Mouse (Mus musculus): ENCODE measurements around the gene Coq9.
A peak's percentile ranks its signal among the peaks of the same experiment; 100 is the strongest.
"Not testable (repeated sequence)": the region's sequence is repeated elsewhere in the genome, so short reads cannot be mapped to it uniquely, and the experiment has no call there.

Coq9 gene

GRCm38 (mm10) chr8:94821381-94821780 is 16.7 kb upstream of the Coq9 start:
- DNase-seq (ENCODE audit: low spot score), result no peak

DNA sequence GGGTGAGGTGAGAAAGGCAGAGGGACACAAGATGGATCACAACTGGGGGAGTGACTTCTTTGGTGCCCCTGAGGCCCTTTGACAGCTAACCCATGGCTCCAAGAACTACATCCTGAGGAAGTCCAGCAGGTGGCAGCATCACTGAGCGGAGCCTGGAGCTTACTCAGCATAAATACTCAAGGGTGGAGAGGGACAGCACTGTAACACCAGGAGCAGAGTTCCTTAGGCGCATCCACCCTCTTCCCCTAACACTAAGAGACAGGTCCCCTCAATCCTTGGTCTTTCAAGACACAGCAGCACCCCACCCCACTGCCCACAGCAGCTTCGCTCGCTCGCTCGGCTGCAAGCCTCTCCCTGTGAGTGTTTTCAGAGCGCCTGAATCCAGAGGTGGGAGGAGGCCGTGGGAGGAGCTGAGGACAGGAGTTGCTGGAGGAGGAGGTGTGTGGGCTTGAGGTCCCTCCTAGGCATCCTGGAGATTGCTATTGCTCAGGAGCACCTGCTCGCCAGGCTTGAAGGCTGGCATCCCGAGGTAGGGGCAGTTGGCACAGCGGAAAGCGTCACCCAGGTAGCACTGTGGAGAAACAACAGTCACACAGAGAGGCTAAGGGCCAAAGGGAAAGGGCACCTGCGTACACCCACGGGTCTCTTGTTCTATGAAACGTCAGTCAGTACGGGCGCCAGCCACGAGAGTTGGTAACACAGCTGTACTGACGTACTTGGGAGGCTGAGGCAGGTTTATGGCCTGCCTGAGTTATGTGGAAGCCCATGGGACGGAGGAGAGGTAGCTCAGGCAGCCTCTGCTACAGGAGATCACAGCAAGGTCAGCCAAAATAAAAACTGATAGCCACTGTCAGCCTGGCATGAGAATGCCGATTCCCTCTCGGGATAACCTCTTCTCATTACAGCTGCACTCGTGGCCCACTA is 15.2 kb upstream of the Coq9 start:
- DNase-seq (ENCODE audit: low spot score), result no peak

GRCm38 (mm10) chr8:94825170-94825569 is 13.0 kb upstream of the Coq9 start:
- no peak for DNase-seq (ENCODE audit: low spot score)

GRCm38 (mm10) chr8:94826210-94826609 is 11.9 kb upstream of the Coq9 start:
- no peak for DNase-seq (ENCODE audit: low spot score)

DNA sequence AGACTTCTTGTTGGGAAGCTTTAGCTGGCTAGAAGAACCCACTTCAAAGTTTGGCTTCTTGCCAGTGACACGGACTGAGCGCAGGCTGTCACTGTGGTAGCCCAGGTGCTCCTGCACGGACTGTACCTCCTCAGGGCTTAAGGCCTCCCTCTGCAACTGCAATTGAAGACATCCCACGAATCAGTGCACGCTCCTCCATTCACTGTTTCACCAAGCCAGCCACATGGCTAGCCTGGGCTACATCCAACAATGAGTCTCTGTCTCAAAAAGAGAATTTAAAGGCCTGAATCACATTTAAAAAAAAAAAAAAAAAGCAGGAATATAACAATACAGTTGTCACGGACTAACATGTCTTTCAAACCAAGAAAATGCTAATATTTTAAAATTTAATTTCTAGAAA is 9.8 kb upstream of the Coq9 start:
- no peak for DNase-seq (ENCODE audit: low spot score)

DNA sequence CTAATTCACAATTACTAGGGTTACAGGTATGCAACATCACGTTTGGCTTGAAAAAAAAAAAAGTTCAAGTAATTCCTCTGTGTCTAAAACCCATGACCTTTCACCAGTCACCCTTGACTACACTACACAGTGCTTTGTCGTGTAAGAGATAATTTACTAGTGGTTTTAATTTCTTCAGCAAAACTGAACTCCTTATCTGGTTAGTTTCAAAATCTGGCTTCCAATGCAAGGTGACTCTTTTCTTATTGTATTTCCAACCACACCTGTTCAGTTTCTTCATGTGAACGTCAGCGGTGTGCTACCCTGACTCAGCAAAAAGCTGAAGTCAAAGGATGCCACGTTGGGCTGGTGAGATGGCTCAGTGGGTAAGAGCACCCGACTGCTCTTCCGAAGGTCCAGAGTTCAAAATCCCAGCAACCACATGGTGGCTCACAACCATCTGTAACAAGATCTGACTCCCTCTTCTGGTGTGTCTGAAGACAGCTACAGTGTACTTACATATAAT is 4.2 kb upstream of the Coq9 start:
- DNase-seq (ENCODE audit: low spot score), result not testable (repeated sequence)

GRCm38 (mm10) chr8:94835751-94836150 is 2.4 kb upstream of the Coq9 start:
- DNase-seq (ENCODE audit: low spot score), result not testable (repeated sequence)

DNA sequence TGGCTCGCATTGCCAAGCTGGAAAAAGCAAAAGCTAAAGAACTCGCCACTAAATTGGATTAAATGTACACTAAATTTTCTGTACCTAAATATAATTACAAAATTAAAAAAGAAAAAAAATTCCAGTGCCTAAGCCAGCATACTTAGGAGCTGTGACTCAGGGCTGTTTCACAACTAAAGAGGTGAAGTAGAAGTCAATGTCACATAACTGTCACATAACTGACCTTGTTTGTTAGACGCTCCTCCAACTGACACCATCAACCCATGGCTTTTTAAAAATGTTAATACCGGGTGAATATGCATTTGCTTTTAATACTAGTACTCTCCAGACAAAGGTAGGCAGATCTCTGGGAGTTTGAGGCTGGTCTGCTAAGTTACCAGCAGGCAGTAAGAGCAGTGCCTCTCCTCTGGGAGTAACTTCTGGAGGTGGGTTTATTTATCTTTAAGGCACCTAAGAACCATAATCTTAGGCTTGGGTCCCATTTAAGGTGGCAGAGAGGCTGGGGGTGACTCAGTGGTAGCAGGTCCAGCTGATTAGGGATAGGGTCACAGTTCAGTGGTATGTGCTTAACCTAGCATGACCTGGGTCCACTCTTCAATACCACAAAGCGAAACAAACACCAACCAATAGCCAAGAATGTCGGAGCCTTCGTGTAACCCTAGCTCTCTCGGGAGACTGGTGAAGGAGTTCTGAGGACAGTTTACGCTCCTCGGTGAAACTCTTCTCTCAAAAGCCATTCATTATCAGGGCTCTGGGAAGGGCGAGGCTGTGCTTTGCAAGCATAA is 1.5 kb upstream of the Coq9 start:
- no peak for DNase-seq (ENCODE audit: low spot score)

DNA sequence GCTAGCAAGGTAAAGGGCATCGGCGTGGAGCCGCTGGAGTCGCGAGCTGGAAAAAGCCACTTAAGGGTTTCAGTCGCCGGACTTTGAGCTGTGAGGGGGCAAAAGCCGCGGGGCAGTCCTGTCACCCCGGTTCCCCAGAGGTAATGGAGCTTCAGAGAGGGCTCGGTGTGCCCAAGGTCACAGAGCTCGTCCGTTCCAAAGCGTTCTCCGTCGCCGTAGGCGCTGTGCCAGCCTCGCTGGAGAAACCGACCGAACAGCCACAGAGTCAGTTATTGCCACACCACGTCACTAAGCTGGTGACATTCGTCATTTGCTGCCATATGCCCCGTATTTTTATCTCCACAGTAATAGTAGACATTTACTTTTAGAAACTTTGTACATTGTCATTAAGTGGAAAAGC is 479 bp downstream of the Coq9 start:
- DNase-seq (ENCODE audit: low spot score), result peak; percentile 58

DNA sequence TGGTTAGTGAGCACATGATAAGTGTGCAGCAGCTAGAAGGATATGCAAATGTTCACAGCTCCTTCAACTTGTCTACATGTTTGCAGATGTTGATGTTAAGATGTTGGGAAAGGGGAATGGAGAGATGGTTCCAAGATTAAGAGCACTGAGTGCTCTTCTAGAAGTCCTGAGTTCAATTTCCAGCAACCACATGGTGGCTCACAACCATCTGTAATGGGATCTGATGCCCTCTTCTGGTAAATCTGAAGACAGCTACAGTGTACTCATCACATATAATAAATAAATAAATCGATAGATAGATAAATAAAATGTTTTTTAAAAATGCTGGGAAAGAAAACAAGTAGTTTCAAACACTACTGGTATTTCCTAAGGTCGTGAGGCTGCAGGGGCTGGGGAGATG is 3.1 kb downstream of the Coq9 start:
- no peak for DNase-seq (ENCODE audit: low spot score)

DNA sequence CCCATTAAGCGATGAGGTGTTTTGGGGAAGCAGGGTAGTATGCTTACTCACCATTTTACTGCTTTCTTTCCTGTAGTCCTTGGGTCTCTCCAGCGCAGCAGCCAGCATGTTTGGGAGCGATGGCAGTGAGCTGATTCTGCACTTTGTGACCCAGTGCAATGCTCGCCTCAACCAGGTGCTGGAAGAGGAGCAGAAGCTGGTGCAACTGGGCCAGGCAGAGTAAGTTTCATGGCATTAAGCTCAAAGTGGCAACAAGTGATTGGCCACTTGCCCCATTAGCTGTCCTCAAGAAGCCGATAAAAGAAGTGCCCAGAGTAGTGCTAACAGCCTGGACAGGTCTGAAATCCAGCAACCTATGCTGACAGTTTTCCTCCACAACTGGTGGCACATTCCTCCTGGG is 11.9 kb downstream of the Coq9 start:
- no peak for DNase-seq (ENCODE audit: low spot score)

DNA sequence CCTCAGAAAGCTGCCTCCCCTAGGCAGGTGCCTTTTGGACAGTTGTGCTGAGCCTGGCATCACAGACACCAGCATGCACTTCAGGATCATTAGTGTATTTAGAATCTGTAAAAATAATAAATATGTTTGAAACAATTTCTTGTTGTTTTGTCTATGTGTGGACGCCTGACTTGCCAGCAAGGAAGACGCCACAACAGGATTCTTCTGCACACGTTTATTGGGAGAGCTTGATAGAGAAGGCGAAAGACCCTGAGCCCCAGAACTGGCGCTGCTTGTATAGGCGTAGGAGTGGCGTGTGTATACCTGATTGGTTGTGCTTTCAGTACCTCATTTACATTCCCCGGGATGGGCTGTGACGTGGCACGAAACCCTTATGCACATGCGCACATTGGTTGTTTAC is 16.6 kb downstream of the Coq9 start:
- DNase-seq (ENCODE audit: low spot score), result not testable (repeated sequence)

- DNase-seq (ENCODE audit: low spot score), result no peak
Observed at GRCm38 (mm10) chr8:94857011-94857345, 18.9 kb downstream of the Coq9 start.

GRCm38 (mm10) chr8:94857346-94858173 is 19.4 kb downstream of the Coq9 start, which contains the start of gene Polr2c:
TSS of gene Polr2c (plus strand) at chr8:94857450.
- DNase-seq (ENCODE audit: low spot score), result peak; percentile 75

- no peak for DNase-seq (ENCODE audit: low spot score)
Observed at GRCm38 (mm10) chr8:94861352-94861910, 23.3 kb downstream of the Coq9 start.

DNA sequence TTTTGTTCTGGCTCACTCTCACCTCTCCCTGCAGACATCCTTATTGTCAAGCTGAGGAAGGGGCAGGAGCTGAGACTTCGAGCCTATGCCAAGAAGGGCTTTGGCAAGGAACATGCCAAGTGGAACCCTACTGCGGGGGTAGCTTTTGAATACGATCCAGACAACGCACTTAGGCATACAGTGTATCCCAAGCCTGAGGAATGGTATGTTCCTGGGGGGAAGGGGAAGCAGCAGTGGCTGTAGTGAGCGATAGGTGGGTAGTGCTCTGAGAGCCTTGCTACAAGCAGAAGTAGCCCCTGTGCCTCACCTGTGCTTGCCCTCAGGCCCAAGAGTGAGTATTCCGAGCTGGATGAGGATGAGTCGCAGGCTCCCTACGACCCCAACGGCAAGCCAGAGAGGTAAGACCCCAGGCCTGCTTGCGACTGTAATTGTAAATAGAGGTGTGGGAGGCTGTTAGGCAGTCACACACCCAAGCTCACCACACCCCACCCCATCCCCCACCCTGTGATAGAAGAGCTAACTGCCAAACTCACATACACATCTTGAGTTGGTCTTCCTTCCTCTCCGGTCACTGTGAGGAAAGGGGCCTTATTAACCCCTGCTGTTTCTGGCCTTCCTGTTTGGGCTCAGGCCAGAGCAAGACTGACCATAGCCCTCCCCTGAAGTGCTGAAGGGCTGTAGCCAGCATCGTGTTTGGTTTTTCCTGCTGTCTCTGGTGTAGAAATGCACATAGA is 24.5 kb downstream of the Coq9 start:
- no peak for DNase-seq (ENCODE audit: low spot score)

DNA sequence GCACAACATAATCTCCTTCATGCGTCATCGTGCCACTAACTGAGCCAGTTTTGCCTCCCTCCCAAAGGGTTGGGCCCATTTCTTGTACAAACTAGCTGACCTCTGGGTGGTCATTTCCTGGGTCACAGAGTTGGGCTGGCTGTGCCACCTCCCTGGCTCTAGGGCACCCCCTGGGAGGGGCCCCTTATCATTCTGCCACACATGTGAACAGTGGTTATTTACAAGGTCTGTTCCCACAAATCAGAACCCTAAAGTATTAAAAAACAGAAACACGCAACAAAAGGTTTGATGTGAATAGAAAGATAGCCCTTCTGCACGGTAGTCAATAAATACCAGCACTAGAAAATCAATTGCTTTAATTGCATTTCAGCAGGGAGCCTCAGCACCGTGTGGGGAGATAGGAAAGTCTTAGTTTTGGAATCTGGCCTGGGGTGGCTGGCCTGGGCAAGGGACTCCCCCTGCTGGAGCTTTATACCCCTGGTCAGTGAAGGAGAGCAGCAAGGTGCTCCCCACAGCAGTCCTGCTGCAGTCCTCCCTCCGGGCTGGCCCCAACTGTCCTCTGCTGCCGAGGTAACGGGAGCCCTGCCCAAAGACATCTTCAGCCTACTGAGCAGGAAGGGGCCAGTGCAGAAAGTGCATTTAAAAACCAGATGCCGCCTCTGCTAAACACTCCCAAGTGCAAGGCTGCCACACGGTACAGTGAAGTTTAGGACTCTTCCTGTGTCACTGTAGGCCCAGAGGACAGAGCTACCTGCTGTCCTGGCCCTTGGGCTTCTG is 26.0 kb downstream of the Coq9 start:
- no peak for DNase-seq (ENCODE audit: low spot score)

DNA sequence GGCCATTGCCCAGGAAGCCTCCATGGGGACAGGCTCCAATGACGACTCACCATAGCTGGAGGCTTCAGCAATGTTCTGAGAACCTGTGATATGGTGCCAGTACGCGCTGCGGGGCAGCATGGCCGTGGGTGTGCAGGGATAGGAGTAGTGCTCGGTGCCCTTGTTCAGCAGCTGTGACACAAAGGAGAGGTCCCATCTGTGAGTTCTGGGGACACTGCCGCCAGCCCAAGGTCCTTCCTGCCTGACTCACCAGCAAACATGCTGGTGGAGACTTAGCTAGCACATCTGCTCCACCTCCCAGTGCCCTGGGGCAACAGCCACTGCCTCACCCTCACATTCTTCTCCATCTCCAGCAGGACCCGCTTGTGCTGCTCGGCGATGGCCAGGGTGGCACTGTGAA is 27.2 kb downstream of the Coq9 start:
- no peak for DNase-seq (ENCODE audit: low spot score)

- no peak for DNase-seq (ENCODE audit: low spot score)
Observed at GRCm38 (mm10) chr8:94866921-94867320, 28.8 kb downstream of the Coq9 start.

- no peak for DNase-seq (ENCODE audit: low spot score)
Observed at GRCm38 (mm10) chr8:94869146-94869545, 31.0 kb downstream of the Coq9 start.

Measured in layer of hippocampus, adult 9-10 months (tissue).